Mouse (Mus musculus) urinary bladder, postnatal 10 days (tissue): ENCODE results near the gene Spns1.

Experiments
- DNase-seq: peaks from one replicate; pipeline ENCODE4 v3.0.0; 2022; ENCODE audit warnings: low spot score

The Spns1 gene

GRCm38 (mm10) chr7:126369393-126369792, 7.9 kb downstream of the Spns1 start, which contains the start of gene Lat:
TSS of gene Lat (minus strand) at chr7:126369570.
- DNase-seq: no peak

DNA sequence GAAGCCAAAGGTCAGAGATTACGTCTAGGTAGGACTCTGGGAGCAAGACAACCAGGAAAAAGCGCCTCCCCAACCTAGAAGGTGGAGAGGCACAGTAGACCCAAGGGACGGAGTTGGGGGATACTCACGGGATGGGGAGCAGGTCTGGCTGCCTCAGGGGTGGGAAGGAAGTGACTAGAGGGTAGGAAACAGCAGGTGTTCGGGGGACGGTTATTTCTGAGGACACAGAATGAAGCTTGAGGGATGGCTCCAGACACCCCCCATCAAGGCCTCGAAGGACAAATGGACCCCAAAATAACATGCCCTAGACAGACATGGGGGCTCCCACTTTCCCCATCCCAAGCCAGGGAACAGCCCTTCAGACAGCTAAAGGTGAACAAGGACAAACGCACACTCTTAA, 8.9 kb downstream of the Spns1 start:
- no peak for DNase-seq

DNA sequence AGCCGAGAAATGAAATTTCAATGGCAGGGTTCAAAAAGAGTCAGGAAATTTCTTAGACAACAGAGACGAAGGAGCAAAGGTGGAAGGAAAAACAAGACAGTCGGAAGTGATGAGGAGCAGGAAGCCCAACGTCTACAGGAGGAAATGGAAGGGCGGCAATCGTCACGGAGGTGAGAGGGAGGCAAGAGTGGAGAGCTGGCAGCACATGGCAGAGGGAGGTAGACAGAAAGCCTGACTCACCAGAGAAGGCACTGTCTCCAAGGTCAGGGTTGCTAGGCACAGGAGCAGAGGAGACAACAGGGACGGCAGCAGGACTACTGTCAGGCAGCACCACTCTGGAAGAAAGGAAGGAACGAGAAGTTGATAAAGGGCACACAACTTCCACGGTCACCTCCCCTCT, 9.6 kb downstream of the Spns1 start:
- DNase-seq: no peak

GRCm38 (mm10) chr7:126363038-126363437, 14.2 kb downstream of the Spns1 start:
- no peak for DNase-seq

DNA sequence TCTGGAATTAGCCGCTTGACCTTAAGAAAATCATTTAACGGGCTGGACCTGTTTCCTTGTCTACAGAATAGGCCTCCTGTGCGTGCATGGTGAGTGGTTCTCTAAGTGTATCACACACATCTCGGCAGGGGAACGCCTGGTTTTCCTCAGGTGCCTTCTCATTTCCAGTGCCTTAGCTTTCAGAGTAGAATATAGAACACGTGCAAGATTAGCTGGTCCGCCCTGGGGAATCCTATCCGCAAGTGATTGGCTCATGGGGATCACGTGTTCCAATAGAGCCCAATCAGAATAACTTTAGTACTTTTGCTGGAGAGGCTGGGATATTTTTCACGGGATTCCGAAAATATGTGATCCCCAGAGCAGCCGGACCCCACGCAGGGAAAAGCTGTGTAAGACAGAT, 18.2 kb downstream of the Spns1 start:
- no peak for DNase-seq

GRCm38 (mm10) chr7:126358413-126358812, 18.8 kb downstream of the Spns1 start:
- DNase-seq: no peak

DNA sequence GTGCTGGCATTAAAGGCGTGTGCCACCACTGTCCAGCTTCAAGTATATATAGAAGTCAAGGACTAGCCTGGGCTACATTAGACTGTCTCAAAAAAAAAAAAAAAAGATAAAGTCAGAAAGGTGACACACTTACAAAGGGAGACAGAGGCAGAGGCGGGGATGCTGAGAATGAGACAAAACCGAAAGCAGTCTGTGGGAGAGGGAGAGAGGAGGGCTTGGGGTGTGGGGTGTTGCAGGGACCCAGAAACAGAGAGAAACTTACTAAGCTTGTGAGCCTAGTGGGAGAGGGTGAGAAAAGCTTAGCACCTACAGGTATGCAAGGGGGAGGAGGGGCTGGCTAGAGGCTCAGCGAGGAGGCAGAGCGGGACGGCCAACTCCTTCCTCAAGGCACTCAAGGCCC, 19.4 kb downstream of the Spns1 start:
- no peak for DNase-seq

DNA sequence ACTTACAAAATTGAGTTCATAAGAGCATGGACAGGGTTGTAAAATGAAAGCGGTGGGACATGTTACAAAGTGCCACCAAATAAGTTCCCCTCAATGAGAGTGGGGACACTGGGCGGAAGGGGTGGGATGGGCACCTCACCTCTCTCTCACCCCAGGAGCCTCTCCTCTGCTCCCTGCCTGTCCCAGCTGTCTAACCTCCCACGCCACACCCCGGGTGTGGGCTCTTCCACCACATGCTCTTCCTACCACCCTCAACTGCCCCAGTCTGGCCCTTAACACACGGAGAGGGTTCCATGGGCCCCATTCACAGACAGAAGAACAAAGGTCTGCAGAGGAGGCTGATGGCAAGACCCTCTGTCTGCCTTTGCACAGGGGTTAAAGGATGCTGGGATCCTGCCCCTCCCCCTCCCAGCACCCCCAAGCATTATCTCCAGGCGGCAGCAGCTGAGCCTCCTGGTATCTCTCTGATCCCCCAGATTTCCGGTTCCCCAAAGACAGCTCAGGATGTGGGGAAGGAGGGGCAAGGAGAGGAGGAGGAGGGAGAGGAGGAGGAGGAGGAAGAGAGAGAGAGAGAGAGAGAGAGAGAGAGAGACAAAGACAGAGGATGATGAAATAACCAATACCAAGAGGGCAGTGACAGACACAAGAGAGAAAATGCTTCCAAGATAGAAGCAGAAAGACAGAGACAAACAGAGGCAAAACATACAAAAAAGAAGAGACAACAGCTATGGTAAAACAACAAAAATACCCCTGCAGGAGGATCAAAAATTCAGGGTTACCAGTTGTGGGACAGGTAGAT, 20.3 kb downstream of the Spns1 start:
- DNase-seq: no peak

DNA sequence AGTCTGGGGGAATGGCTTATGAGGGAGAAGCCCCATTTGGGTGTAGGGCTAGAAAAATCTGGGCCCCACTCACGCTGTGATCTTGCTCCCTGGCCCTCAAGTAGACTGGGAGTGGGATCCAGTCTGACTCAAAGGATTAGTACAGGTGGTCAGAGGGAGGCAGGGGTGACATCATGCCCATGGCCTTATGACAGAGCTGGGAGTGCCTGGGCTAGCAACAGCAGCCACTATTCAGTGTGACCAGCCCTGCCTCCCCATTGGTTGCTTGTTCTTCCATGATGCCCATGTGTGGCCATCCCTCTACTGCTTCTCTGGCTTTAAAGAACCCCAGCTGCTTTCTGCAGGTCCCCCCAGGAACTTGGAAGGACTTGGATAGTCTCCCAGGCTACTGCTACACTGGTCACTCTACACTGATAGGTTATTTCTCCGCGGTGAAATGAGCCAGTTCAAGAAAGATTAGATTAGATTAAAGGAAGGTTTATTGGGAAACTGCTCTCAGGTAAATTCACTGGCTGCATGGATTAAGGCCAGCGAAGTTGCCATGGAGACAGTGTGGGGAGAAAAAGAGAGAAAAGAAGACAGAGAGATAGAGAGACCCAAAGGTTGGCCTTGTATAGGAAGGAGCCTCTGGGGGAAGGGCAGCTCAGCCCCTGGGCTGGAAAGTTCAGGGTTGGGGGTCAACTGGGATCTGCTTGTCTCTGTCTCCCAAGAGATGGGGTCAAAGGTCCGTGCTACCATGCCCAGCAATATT, 21.2 kb downstream of the Spns1 start:
- DNase-seq: no peak

DNA sequence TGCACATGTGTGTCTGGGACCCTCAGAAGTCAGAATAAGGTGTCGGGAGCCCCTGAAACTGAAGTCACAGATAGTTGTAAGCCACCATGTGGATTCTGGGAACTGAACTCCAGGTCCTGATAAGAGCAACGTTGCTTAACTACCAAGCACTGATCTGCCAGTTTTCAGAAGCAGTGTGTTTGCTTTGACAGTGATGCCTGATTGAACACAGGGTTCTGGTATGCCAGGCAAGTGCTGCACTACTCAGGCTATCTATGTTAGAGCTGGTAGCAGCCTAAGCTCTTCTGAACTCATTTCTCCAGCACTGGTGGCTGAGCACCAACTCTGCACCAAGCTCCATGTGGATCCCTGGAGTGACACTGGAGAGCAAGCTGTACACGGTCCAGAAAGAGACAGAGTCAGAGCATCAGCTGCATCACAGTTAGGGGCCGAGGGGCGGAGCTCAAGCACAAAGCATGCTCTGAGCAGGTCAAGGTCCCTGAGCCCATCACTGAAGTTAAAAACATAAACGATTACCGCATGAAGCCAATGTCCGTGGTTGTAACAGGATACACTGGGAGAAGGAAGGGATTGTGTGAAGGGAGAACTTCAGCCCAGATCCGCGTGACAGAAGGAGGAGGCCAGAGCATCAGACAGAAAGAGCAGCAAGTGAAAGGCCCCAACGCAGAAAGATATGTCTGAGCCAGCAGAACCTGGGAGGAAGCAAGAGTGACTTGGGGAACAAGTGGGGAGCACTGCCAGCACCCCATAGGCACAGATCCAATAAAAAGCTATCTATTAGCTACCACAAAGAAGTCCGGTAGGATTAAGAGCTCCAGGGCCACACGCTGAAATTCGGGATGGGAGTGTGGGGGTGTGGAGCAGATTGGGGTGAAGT, 22.3 kb downstream of the Spns1 start:
- no peak for DNase-seq

DNA sequence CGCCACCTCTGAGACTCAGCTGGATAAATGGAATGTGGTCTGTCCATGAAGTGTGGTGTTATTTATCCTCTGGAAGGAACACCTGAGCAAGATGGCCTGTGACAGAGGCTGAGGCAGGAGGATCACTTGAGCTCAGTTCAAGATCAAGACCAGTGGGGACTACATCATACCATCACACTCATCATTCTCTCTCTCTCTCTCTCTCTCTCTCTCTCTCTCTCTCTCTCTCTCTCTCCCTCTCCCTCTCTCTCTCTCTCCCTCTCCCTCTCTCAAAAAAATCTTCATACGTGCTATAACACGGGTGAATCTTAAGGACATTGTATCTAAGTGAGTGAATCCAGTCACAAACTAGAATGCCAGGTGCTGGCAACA, 23.3 kb downstream of the Spns1 start:
- DNase-seq: no peak

DNA sequence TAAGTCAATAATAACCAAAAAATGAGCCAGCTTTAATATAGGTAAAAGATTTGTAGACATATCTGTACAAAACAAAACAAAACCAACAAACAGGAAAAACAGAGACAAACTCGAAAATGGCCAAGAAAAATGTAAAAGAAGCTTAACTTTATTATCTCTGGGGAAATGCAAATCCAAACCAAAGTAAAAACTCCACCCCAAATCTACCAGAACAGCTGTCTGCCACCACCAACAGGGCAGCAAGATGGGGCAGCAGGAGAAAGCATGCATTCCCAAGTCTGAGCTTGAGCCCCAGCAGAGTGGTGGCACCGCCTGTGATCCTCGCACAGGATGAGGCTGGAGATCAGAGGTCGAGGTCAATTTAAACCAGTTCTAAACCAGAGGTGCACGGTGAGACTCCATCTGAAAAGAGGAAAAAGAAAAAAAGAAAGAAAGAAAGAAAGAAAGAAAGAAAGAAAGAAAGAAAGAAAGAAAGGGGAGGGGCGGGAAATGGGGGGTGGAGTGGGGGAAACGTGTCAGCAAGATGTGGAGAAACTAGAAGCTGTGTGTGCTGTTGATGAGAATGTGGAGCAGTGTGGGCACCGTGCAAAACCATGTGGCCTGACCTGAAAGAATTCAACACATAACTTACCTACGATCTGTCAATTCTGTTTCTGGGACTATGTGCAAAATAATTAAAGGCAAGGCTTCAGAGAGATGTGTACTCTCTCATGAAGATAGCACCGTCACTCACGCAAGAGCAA, 23.8 kb downstream of the Spns1 start:
- DNase-seq: no peak

- DNase-seq: no peak
These were observed 25.8 kb downstream of the Spns1 start for GRCm38 (mm10) chr7:126351419-126351951.

DNA sequence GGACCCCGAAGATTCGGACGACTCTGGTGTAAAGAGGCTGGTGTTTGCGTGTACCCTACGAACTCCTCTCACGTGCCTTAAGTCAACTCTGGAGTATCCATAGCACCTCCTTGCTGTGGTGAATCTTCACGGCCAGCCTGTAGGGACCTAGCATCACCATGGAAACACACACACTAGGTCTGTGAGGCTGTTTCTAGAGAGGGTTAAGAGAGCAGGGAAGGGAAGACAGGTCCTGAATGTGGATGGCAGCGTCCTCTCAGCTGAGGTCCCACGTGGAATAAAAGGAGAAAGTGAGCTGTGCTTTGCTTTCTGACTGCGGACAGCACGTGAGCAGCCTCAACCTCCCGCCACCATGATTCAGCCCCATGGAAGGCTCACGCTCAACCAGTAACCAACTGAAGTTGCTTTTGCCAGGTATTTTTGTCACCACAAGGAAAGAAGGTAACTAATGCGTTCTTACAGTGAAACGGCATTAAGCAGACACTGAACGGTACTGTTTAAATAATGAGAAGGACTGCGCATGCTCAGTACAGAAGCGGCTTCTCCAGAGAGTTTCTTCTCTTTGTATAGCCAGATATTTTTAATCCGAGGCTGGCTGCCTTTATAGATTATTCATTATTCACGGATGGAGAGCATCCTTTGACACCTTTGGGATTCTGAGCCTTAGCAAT, 26.4 kb downstream of the Spns1 start:
- DNase-seq: no peak

- DNase-seq: no peak
These were observed 29.0 kb downstream of the Spns1 start for GRCm38 (mm10) chr7:126348293-126348692.

GRCm38 (mm10) chr7:126347098-126347497, 30.2 kb downstream of the Spns1 start:
- DNase-seq: no peak

DNA sequence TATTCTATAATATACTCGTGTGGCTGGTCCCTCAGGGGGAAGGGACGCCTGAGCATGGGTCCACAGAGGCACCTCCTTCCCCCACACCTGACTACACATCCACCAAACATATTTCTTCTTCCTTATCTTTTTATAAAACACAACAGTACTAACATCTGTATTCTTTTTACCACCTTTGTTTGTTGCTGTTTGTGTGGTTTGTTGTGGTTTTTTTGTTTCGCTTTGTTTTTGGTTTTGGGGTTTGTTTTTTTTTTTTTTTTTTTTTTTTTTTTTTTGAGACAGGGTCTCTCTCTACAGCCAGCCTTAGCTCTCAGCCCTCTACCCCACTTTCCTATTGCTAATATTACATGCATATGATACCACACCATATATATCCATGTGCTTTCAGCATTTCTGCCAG, 31.3 kb downstream of the Spns1 start:
- no peak for DNase-seq

DNA sequence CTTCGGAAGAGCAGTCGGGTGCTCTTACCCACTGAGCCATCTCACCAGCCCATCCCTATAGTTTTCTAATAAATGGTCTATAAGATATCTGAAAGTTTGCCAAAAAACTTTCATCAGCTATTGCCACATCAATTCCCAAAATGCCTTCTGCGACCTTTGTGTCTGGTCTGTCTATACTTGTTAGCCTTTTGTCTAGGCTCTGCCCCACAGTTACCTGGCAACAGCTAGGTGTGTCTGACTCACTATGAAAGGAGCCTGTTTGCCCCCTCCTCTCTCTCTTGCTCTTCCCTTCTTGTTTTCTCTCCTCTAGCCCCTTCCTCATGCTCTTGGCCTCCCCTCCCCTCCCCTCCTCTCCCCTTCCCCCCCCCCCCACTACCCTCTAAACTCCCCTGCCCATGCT, 31.7 kb downstream of the Spns1 start:
- DNase-seq: no peak

GRCm38 (mm10) chr7:126340896-126341295, 36.4 kb downstream of the Spns1 start:
- no peak for DNase-seq

GRCm38 (mm10) chr7:126340206-126340618, 37.0 kb downstream of the Spns1 start:
- DNase-seq: no peak

- no peak for DNase-seq
These were observed 37.7 kb downstream of the Spns1 start for GRCm38 (mm10) chr7:126339521-126339971.
